Mouse (Mus musculus) kidney, adult 2 months (tissue): ENCODE results near the gene Gm9999.

Source experiments
- CTCF ChIP-seq: fragments of 200-500 bp; conservative IDR thresholded peaks from 2 replicates; pipeline ENCODE4 v1.5.1; 2011; ENCODE audit warnings: low read depth, mild to moderate bottlenecking, control low read depth, low read length, moderate library complexity, mixed read lengths; ENCODE audit not compliant: insufficient read depth, insufficient read length
- POLR2A ChIP-seq: fragments of 200-500 bp; IDR thresholded peaks from one replicate; pipeline ENCODE4 v1.6.1; 2011; ENCODE audit warnings: low read depth, low read length, control low read depth

DNA sequence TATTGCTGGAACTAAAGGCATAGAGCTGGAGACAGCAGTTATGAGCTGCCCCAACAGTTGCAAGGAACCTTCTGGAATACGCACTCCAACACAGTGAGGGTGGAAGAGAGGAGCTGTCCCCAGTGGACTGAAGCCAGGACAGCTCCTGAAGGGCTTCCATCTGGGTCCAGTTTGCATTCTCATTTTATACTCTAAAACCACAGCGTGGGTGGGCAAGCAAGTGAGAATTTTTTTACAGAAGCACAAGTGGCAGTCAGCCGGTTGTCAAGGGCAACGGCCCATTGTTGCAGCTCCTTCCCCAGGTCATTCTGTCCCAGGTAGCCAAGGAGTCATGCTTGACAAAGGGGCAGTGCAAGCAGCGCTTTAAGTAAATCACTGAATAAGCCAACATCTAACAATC lies 36.3 kb downstream of the Gm9999 start:
- TF ChIP-seq CTCF, result no peak
- TF ChIP-seq POLR2A, result no peak
